Mouse (Mus musculus) olfactory bulb, adult 2 months (tissue): ENCODE data around the gene Vps37b. TPM values are rescaled to one million over a fixed set of nuclear protein-coding genes. Genes with fewer than 3 reads are reported as not detected.

ENCODE experiments used
- H3K27ac ChIP-seq: fragments of 200-500 bp; 2 replicates; pipeline ENCODE4 v1.5.1; 2012; ENCODE audit warnings: low read depth, low read length; ENCODE audit not compliant: insufficient read depth
- H3K4me1 ChIP-seq: fragments of 200-500 bp; 2 replicates; pipeline ENCODE4 v1.6.1; 2012; ENCODE audit warnings: low read length; ENCODE audit not compliant: control insufficient read depth, insufficient read depth
- H3K4me3 ChIP-seq: fragments of 200-500 bp; 2 replicates; pipeline ENCODE4 v1.5.1; 2012; ENCODE audit warnings: mild to moderate bottlenecking, low read depth, low read length, moderate library complexity; ENCODE audit not compliant: insufficient read depth
- CTCF ChIP-seq: fragments of 200-500 bp; IDR thresholded peaks from 2 replicates; pipeline ENCODE4 v1.5.1; 2012; ENCODE audit warnings: low read depth, mild to moderate bottlenecking, low read length, moderate library complexity; ENCODE audit not compliant: insufficient read depth
- POLR2A ChIP-seq: fragments of 200-500 bp; IDR thresholded peaks from 2 replicates; pipeline ENCODE4 v1.6.1; 2012; ENCODE audit warnings: mild to moderate bottlenecking, low read depth, low read length, moderate library complexity; ENCODE audit not compliant: insufficient read depth
- WGBS: fragments of 180-500 bp; shearing (Covaris S2); methylation state at CpG from one replicate; pipeline ENCODE4 v1.1.7; 2018; 5-methylcytosine and 5-hydroxymethylcytosine counted together
- polyA plus RNA-seq: library from polyadenylated mRNA; stranded (reverse); fragments of >200 nt; gene quantifications from 2 replicates; pipeline ENCODE4 v1.2.4, GENCODE M21; 2012; ENCODE audit warnings: low replicate concordance; ENCODE audit not compliant: missing spikeins, insufficient read depth, insufficient read length

The Vps37b gene
- polyA plus RNA-seq, 1 experiment: not detected

DNA sequence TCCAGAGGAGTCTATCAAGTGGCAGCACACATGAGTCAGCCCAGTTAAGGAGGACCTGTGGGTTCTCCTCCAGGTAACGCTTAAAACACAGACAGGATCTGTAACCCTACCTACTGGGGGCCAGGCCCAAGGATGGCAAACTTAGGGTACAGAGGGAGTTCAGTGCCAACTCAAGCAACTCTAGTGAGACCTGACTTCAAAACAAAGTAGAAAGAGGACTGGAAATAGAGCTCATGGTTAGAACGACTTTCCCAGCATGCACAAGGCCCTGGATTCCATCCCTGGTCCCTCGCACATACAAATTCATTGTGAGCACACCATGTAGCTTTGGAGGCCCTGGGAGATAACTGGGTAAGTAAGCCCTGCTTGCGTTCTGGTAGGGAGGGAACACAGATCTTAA lies 61.5 kb downstream of the Vps37b start:
- WGBS: 89% methylated on average over 4 of the region's 4 CpGs
- TF ChIP-seq CTCF (no peak), POLR2A (no peak)
- no peak overlapping the region for H3K4me3 ChIP-seq
- no peak overlapping the region for H3K27ac ChIP-seq
- peaks cover 9% of the 10 kb centered on the region for H3K4me1 ChIP-seq

- no peak for TF ChIP-seq POLR2A
- TF ChIP-seq CTCF: no peak
- WGBS: 58% methylated on average over 8 of the region's 8 CpGs
- peaks cover 5% of the 10 kb centered on the region for H3K4me1 ChIP-seq
Measured at GRCm38 (mm10) chr5:123969216-123969615, 62.9 kb downstream of the Vps37b start.

GRCm38 (mm10) chr5:123968468-123968867 lies 63.6 kb downstream of the Vps37b start:
- Histone ChIP-seq H3K4me3 (no peak overlapping the region), H3K27ac (no peak overlapping the region), H3K4me1 (peaks cover 5% of the 10 kb centered on the region)
- 94% methylated on average over 5 of the region's 5 CpGs for WGBS
- TF ChIP-seq CTCF (no peak), POLR2A (no peak)

More at GRCm38 (mm10) chr5:123969216-123969615, 62.9 kb downstream of the Vps37b start:
- no peak overlapping the region for H3K4me3 ChIP-seq
- H3K27ac ChIP-seq: no peak overlapping the region

GRCm38 (mm10) chr5:123966759-123967158 lies 65.3 kb downstream of the Vps37b start:
- H3K27ac ChIP-seq: no peak overlapping the region
- TF ChIP-seq CTCF (no peak), POLR2A (no peak)
- WGBS: 94% methylated on average over 2 of the region's 2 CpGs
- no peak overlapping the region for H3K4me3 ChIP-seq
- H3K4me1 ChIP-seq: peaks cover 2% of the 10 kb centered on the region

DNA sequence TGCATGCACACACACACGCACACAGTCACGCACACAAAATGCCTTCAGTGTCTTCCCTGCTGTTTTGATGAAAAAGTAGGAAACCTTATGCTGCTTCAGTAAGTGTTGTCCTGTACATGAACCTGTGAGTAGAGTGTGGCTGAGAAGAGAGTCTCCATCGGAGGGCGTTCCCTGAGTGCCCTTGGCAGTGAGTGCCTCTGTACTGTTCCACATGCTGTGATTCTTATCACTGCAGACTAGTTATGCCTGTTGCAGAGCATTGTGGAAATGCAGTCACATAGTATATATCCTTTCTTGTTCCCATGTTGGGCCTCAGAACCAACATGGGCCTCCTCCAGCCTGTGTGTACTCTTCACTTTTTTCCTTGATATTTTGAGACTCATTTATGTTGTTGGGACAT lies 67.9 kb downstream of the Vps37b start:
- TF ChIP-seq CTCF (no peak), POLR2A (no peak)

GRCm38 (mm10) chr5:123961046-123961445 lies 71.0 kb downstream of the Vps37b start:
- no peak overlapping the region for H3K4me3 ChIP-seq
- no peaks in the 10 kb centered on the region for H3K4me1 ChIP-seq
- WGBS: 68% methylated on average over 12 of the region's 12 CpGs
- no peak for TF ChIP-seq POLR2A
- no peak for TF ChIP-seq CTCF
- no peak overlapping the region for H3K27ac ChIP-seq

More for the DNA sequence above, 67.9 kb downstream of the Vps37b start:
- Histone ChIP-seq H3K27ac (no peak overlapping the region), H3K4me1 (peaks cover under 1% of the 10 kb centered on the region; the same call in 1 of the 2 replicates), H3K4me3 (no peak overlapping the region)
- 95% methylated on average over 4 of the region's 4 CpGs for WGBS

GRCm38 (mm10) chr5:123960129-123960528 lies 71.9 kb downstream of the Vps37b start:
- Histone ChIP-seq H3K4me3 (no peak overlapping the region), H3K4me1 (no peaks in the 10 kb centered on the region), H3K27ac (no peak overlapping the region)
- 86% methylated on average over 8 of the region's 8 CpGs for WGBS
- TF ChIP-seq POLR2A (no peak), CTCF (no peak)

DNA sequence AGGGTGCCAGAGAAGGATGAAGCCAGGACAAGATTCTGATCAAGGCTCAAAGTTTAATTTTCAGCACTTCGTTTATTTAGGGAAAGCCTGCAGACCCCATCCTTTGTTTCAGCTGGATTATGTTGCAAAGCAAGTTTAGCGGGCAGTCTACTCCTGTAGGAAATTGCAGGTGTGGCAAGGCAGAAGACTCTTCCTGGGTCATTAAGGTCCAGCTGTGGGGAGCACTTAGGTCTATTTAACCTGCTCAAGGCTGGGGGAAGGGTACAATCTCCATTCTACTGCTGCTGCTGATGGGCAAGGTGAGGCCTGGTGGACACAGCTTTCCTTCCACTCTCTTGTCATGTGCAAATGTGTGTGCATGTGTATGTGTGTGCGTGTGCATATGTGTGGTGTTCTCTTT lies 73.1 kb downstream of the Vps37b start:
- peaks cover 5% of the 10 kb centered on the region for H3K4me1 ChIP-seq
- no peak overlapping the region for H3K4me3 ChIP-seq
- H3K27ac ChIP-seq: no peak overlapping the region
- WGBS: 91% methylated on average over 3 of the region's 3 CpGs
- no peak for TF ChIP-seq CTCF

DNA sequence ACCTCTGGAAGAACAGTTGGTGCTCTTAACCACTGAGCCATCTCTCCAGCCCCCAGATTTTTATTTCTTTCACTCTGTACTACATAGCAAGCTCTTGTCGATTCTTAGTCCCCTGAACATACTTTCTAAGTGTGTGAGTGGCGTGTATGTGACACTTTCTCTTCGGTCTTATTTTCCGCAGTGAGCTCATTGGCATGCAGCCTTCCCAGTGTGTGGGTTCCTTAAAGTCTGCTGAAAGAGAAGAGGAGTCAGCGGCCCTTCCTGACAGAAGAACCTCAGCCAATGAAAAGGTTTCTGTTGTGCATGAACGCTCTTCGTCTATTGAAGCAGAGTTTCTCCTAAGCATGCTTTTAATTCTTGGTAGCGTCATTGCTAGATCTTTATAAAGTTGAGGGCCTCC lies 74.9 kb downstream of the Vps37b start:
- Histone ChIP-seq H3K27ac (no peak overlapping the region), H3K4me1 (peaks cover 5% of the 10 kb centered on the region), H3K4me3 (no peak overlapping the region)
- 76% methylated on average over 8 of the region's 8 CpGs for WGBS
- TF ChIP-seq POLR2A: no peak
- no peak for TF ChIP-seq CTCF

Other genes starting within 250 kb of the Vps37b start
- gene Hcar2, start 166.8 kb downstream of the Vps37b start, polyA plus RNA-seq: not detected in 2 replicates
- gene Hcar1, start 152.2 kb downstream of the Vps37b start, polyA plus RNA-seq: not detected in 2 replicates
- gene Denr, start 125.1 kb downstream of the Vps37b start, polyA plus RNA-seq: not detected in 2 replicates
- not detected in 2 replicates for gene Gm43518, start 104.9 kb downstream of the Vps37b start, polyA plus RNA-seq
- gene Ccdc62, start 101.6 kb downstream of the Vps37b start, polyA plus RNA-seq: not detected in 2 replicates
- gene Hip1r, start 58.6 kb downstream of the Vps37b start, polyA plus RNA-seq: not detected in 2 replicates
- gene Abcb9, start 63.5 kb upstream of the Vps37b start, polyA plus RNA-seq: not detected in 2 replicates
- gene Ogfod2, start 80.0 kb upstream of the Vps37b start, polyA plus RNA-seq: not detected in 2 replicates
- gene Arl6ip4, start 83.8 kb upstream of the Vps37b start, polyA plus RNA-seq: not detected in 2 replicates
- 145 TPM in 1 of 2 replicates, not detected in the other for gene Pitpnm2, start 217.5 kb upstream of the Vps37b start, polyA plus RNA-seq